Mouse (Mus musculus): Measurements from ENCODE around the gene Ccdc134. TPM values are rescaled to one million over a fixed set of nuclear protein-coding genes. Genes with fewer than 3 reads are reported as not detected.

Gene Ccdc134
- polyA plus RNA-seq, 1 experiment from 2014 or later: 19.7 TPM

DNA sequence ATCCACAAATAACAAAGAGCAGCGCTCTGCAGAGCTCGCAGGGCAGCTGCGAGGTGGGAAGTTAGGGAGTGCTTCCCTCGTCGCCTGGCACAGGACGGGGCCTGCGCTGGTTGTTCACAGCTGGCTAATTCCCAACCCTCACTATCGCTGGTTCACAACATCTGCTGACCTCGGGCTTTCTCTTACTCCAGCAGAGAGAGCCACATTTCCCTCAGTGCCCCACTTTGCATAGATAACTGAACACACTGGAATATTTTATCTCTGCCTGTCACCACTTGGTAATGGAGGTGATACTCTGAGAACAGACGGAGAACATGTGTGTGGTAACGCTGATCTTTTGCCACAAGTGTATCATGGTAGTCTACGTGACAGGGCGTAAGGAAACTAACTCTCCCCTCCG, 58.4 kb downstream of the Ccdc134 start:
- no peaks in the 10 kb centered on the region for H3K27me3 ChIP-seq (ENCODE audit: control insufficient read depth, insufficient read depth, low read length)
- H3K27ac ChIP-seq (ENCODE audit: low read depth, low read length): no peak overlapping the region
- DNase-seq (ENCODE audit: low spot score) (no peak), ATAC-seq (ENCODE audit: insufficient read depth, low FRiP score, low TSS enrichment) (no peak)
- H3K4me2 ChIP-seq (ENCODE audit: low read depth): no peak overlapping the region
- WGBS: 91% methylated on average over 14 of the region's 14 CpGs
- H3K4me3 ChIP-seq (ENCODE audit: low read depth, low read length): no peak overlapping the region
- no peak overlapping the region for H3K9ac ChIP-seq (ENCODE audit: low read length)
- H3K4me1 ChIP-seq (ENCODE audit: control insufficient read depth, insufficient read depth, low read length): no peaks in the 10 kb centered on the region
- H3K9me3 ChIP-seq (ENCODE audit: control insufficient read depth, low read length): 0 out of 2 replicates have a peak, but pooled peaks cover 5% of the 10 kb centered on the region
- peaks cover 44% of the 10 kb centered on the region for H3K36me3 ChIP-seq (ENCODE audit: control insufficient read depth, insufficient read depth, low read length)

DNA sequence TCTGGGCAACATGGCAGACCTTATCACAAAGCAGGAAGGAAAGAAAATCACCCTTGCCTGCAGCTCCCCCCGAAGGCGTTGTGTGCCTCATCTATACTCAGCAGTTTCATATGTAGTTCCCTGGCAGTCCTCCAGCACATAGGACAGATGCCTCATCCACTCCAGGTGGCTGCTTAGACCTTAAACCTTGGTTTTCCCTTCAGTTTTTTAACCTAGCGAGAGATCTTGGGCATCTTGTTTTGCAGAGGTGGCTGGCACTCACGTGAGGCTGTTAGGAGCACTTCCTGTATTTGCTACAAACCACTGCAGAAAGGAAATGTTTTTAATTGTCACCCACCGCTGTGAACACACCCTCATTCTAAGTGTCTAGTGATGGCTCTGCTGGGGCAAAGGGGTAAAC, 59.2 kb downstream of the Ccdc134 start:
- no peak for DNase-seq (ENCODE audit: low spot score)
- WGBS: 92% methylated on average over 5 of the region's 5 CpGs
- no peaks in the 10 kb centered on the region for H3K27me3 ChIP-seq (ENCODE audit: control insufficient read depth, insufficient read depth, low read length)
- 0 out of 2 replicates have a peak, but pooled peaks cover 3% of the 10 kb centered on the region for H3K9me3 ChIP-seq (ENCODE audit: control insufficient read depth, low read length)
- no peak for ATAC-seq (ENCODE audit: insufficient read depth, low FRiP score, low TSS enrichment)
- no peaks in the 10 kb centered on the region for H3K4me1 ChIP-seq (ENCODE audit: control insufficient read depth, insufficient read depth, low read length)
- H3K36me3 ChIP-seq (ENCODE audit: control insufficient read depth, insufficient read depth, low read length): peaks cover 36% of the 10 kb centered on the region
- no peak overlapping the region for H3K4me2 ChIP-seq (ENCODE audit: low read depth)
- no peak overlapping the region for H3K27ac ChIP-seq (ENCODE audit: low read depth, low read length)
- no peak overlapping the region for H3K4me3 ChIP-seq (ENCODE audit: low read depth, low read length)
- H3K9ac ChIP-seq (ENCODE audit: low read length): no peak overlapping the region

DNA sequence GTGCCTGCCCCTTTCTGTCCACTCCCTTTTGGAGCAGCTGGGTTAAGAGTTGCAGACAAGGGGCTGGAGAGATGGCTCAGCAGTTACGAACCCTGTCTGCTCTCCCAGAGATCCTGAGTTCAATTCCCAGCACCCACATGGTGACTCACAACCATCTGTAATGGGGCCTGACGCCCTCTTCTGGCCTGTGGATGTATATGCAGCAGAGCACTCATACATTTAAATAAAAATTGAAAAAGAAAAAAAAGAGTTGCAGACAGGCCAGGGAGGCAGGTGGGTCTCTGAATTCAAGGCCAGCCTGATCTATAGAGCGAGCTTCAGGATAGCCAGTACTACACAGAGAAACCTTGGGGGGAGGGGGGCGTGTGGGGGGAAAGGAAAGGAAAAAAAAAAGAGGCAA, 59.7 kb downstream of the Ccdc134 start:
- Histone ChIP-seq H3K27me3 (ENCODE audit: control insufficient read depth, insufficient read depth, low read length) (no peaks in the 10 kb centered on the region), H3K4me1 (ENCODE audit: control insufficient read depth, insufficient read depth, low read length) (no peaks in the 10 kb centered on the region), H3K4me3 (ENCODE audit: low read depth, low read length) (no peak overlapping the region), H3K9me3 (ENCODE audit: control insufficient read depth, low read length) (no peaks in the 10 kb centered on the region), H3K27ac (ENCODE audit: low read depth, low read length) (no peak overlapping the region), H3K36me3 (ENCODE audit: control insufficient read depth, insufficient read depth, low read length) (peaks cover 32% of the 10 kb centered on the region), H3K4me2 (ENCODE audit: low read depth) (no peak overlapping the region), H3K9ac (ENCODE audit: low read length) (no peak overlapping the region)
- WGBS: 85% methylated on average over 4 of the region's 4 CpGs
- ATAC-seq (ENCODE audit: insufficient read depth, low FRiP score, low TSS enrichment) (no peak), DNase-seq (ENCODE audit: low spot score) (no peak)

DNA sequence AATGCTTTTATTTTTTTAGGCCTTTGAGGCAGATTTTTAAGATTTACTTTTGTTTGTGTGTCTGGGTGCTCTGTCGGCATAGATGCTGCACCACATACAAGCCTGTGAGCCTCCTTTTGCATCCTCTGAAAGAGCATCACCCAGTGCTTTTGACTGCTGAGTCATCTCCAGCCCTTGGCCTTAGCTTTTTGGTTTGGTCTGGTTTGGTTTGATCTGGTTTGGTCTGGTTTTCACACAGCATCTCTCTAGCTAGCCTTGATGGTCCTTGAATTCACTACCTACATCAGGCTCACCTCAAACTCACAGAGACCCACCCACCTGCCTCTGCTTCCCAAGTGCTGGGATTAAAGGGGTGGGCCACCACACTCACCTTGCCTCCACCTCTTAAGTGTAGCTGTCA, 60.2 kb downstream of the Ccdc134 start:
- Histone ChIP-seq H3K36me3 (ENCODE audit: control insufficient read depth, insufficient read depth, low read length) (peaks cover 36% of the 10 kb centered on the region), H3K4me3 (ENCODE audit: low read depth, low read length) (no peak overlapping the region), H3K9ac (ENCODE audit: low read length) (no peak overlapping the region), H3K4me2 (ENCODE audit: low read depth) (no peak overlapping the region), H3K4me1 (ENCODE audit: control insufficient read depth, insufficient read depth, low read length) (no peaks in the 10 kb centered on the region), H3K27ac (ENCODE audit: low read depth, low read length) (no peak overlapping the region), H3K27me3 (ENCODE audit: control insufficient read depth, insufficient read depth, low read length) (no peaks in the 10 kb centered on the region), H3K9me3 (ENCODE audit: control insufficient read depth, low read length) (no peaks in the 10 kb centered on the region)
- DNase-seq (ENCODE audit: low spot score): no peak
- no peak for ATAC-seq (ENCODE audit: insufficient read depth, low FRiP score, low TSS enrichment)
- 85% methylated on average over 1 of the region's 1 CpGs for WGBS

- no peak overlapping the region for H3K4me2 ChIP-seq (ENCODE audit: low read depth)
- no peak for ATAC-seq (ENCODE audit: insufficient read depth, low FRiP score, low TSS enrichment)
- DNase-seq (ENCODE audit: low spot score): peak; percentile 52
- H3K9me3 ChIP-seq (ENCODE audit: control insufficient read depth, low read length): no peaks in the 10 kb centered on the region
- peaks cover 40% of the 10 kb centered on the region for H3K36me3 ChIP-seq (ENCODE audit: control insufficient read depth, insufficient read depth, low read length)
- H3K9ac ChIP-seq (ENCODE audit: low read length): no peak overlapping the region
- H3K27me3 ChIP-seq (ENCODE audit: control insufficient read depth, insufficient read depth, low read length): no peaks in the 10 kb centered on the region
- WGBS: 97% methylated on average over 10 of the region's 10 CpGs
- no peaks in the 10 kb centered on the region for H3K4me1 ChIP-seq (ENCODE audit: control insufficient read depth, insufficient read depth, low read length)
- H3K4me3 ChIP-seq (ENCODE audit: low read depth, low read length): no peak overlapping the region
- no peak overlapping the region for H3K27ac ChIP-seq (ENCODE audit: low read depth, low read length)
Measured at GRCm38 (mm10) chr15:82188481-82189240, 60.9 kb downstream of the Ccdc134 start.

Other genes with a start within 250 kb of the Ccdc134 start
- 73.9 and 83.0 TPM in 2 replicates for gene Polr3h, start 201.7 kb upstream of the Ccdc134 start, polyA plus RNA-seq (2014; fragmentation: Nextera tagmentation; extraction: Ambion mirVana)
- 25.7 and 27.7 TPM in 2 replicates for gene Csdc2, start 191.2 kb upstream of the Ccdc134 start, polyA plus RNA-seq (2014; fragmentation: Nextera tagmentation; extraction: Ambion mirVana)
- gene Pmm1, start 167.0 kb upstream of the Ccdc134 start, polyA plus RNA-seq (2014; fragmentation: Nextera tagmentation; extraction: Ambion mirVana): 33.2 and 35.2 TPM in 2 replicates
- not detected in 2 replicates for gene 1700029P11Rik, start 147.4 kb upstream of the Ccdc134 start, polyA plus RNA-seq (2014; fragmentation: Nextera tagmentation; extraction: Ambion mirVana)
- 73.2 and 73.8 TPM in 2 replicates for gene Xrcc6, start 140.1 kb upstream of the Ccdc134 start, polyA plus RNA-seq (2014; fragmentation: Nextera tagmentation; extraction: Ambion mirVana)
- gene Desi1, start 94.1 kb upstream of the Ccdc134 start, polyA plus RNA-seq (2014; fragmentation: Nextera tagmentation; extraction: Ambion mirVana): 39.8 and 45.9 TPM in 2 replicates
- 283 and 301 TPM in 2 replicates for gene Snu13, start 80.3 kb upstream of the Ccdc134 start, polyA plus RNA-seq (2014; fragmentation: Nextera tagmentation; extraction: Ambion mirVana)
- not detected in 2 replicates for gene 4930407I10Rik, start 68.8 kb upstream of the Ccdc134 start, polyA plus RNA-seq (2014; fragmentation: Nextera tagmentation; extraction: Ambion mirVana)
- 0.05 TPM in 1 of 2 replicates, not detected in the other for gene Mei1, start 57.9 kb upstream of the Ccdc134 start, polyA plus RNA-seq (2014; fragmentation: Nextera tagmentation; extraction: Ambion mirVana)
- gene Srebf2, start 19.3 kb downstream of the Ccdc134 start, polyA plus RNA-seq (2014; fragmentation: Nextera tagmentation; extraction: Ambion mirVana): 179 and 195 TPM in 2 replicates
- gene Shisa8, start 84.9 kb downstream of the Ccdc134 start, polyA plus RNA-seq (2014; fragmentation: Nextera tagmentation; extraction: Ambion mirVana): 0.30 and 0.46 TPM in 2 replicates
- gene Tnfrsf13c, start 96.4 kb downstream of the Ccdc134 start, polyA plus RNA-seq (2014; fragmentation: Nextera tagmentation; extraction: Ambion mirVana): 0.23 and 0.57 TPM in 2 replicates
- gene Cenpm, start 116.8 kb downstream of the Ccdc134 start, polyA plus RNA-seq (2014; fragmentation: Nextera tagmentation; extraction: Ambion mirVana): 64.4 and 68.7 TPM in 2 replicates
- gene 1500009C09Rik, start 124.5 kb downstream of the Ccdc134 start, polyA plus RNA-seq (2014; fragmentation: Nextera tagmentation; extraction: Ambion mirVana): 0.68 and 0.76 TPM in 2 replicates
- gene Sept3, start 147.0 kb downstream of the Ccdc134 start, polyA plus RNA-seq (2014; fragmentation: Nextera tagmentation; extraction: Ambion mirVana): 141 and 142 TPM in 2 replicates
- 0.16 and 0.27 TPM in 2 replicates for gene Wbp2nl, start 171.0 kb downstream of the Ccdc134 start, polyA plus RNA-seq (2014; fragmentation: Nextera tagmentation; extraction: Ambion mirVana)
- gene Naga, start 211.0 kb downstream of the Ccdc134 start, polyA plus RNA-seq (2014; fragmentation: Nextera tagmentation; extraction: Ambion mirVana): 24.7 and 28.0 TPM in 2 replicates
- gene Pheta2, start 211.0 kb downstream of the Ccdc134 start, polyA plus RNA-seq (2014; fragmentation: Nextera tagmentation; extraction: Ambion mirVana): 3.0 and 3.1 TPM in 2 replicates
- 267 and 274 TPM in 2 replicates for gene Smdt1, start 211.0 kb downstream of the Ccdc134 start, polyA plus RNA-seq (2014; fragmentation: Nextera tagmentation; extraction: Ambion mirVana)
- gene Ndufa6, start 226.4 kb downstream of the Ccdc134 start, polyA plus RNA-seq (2014; fragmentation: Nextera tagmentation; extraction: Ambion mirVana): 274 and 279 TPM in 2 replicates

All from neural tube, embryonic 11.5 days (tissue).